Mouse (Mus musculus): ENCODE results near the gene Rell1.

- TF ChIP-seq CTCF (IDR thresholded peaks at IDR 0.05; ENCODE audit: borderline replicate concordance, insufficient read depth, low read length) = no peak
- no peak for TF ChIP-seq POLR2A (IDR thresholded peaks at IDR 0.05; ENCODE audit: low read depth, low read length)
These were observed 26.8 kb downstream of the Rell1 start for GRCm38 (mm10) chr5:63941891-63942290.

All from embryonic fibroblast, embryonic 13.5 days (primary cell).